Mouse (Mus musculus) heart, postnatal 0 days (tissue): Measurements from ENCODE around the gene Rab37. TPM values are rescaled to one million over a fixed set of nuclear protein-coding genes. Genes with fewer than 3 reads are reported as not detected.

Experiments used
- ATAC-seq: fragments of 200-750 bp; cut with Nextera tagmentation; 2 replicates; pipeline ENCODE4 v1.8.0; 2017; ENCODE audit warnings: low read depth, moderate number of reproducible peaks, moderate library complexity; ENCODE audit not compliant: insufficient read depth
- DNase-seq: peaks from one replicate; pipeline ENCODE4 v3.0.0-alpha.2; 2016; ENCODE audit warnings: low spot score
- H3K27ac ChIP-seq: fragments of 300-500 bp; sonication (generic); 2 replicates; pipeline ENCODE4 v1.5.1; 2014; ENCODE audit warnings: low read depth, mild to moderate bottlenecking
- H3K27me3 ChIP-seq: fragments of 300-500 bp; sonication (generic); 2 replicates; pipeline ENCODE4 v1.6.1; 2014; ENCODE audit warnings: low read length, mixed read lengths; ENCODE audit not compliant: control insufficient read depth, insufficient read depth
- H3K36me3 ChIP-seq: fragments of 300-500 bp; sonication (generic); replicated peaks from 2 replicates; pipeline ENCODE4 v1.6.1; 2014; ENCODE audit warnings: low read length, mixed read lengths; ENCODE audit not compliant: control insufficient read depth, insufficient read depth
- H3K4me1 ChIP-seq: fragments of 300-500 bp; sonication (generic); 2 replicates; pipeline ENCODE4 v1.6.1; 2014; ENCODE audit warnings: antibody characterized with exemption; ENCODE audit not compliant: control insufficient read depth, insufficient read depth
- H3K4me2 ChIP-seq: fragments of 300-500 bp; sonication (generic); 2 replicates; pipeline ENCODE4 v1.6.1; 2014; ENCODE audit warnings: low read depth, mild to moderate bottlenecking, low read length, moderate library complexity
- H3K4me3 ChIP-seq: fragments of 300-500 bp; sonication (generic); 2 replicates; pipeline ENCODE4 v1.5.1; 2014; ENCODE audit warnings: low read depth, low read length
- H3K9ac ChIP-seq: fragments of 300-500 bp; sonication (generic); replicated peaks from 2 replicates; pipeline ENCODE4 v1.6.1; 2014; ENCODE audit warnings: low read depth, low read length, mixed read lengths
- H3K9me3 ChIP-seq: fragments of 300-500 bp; sonication (generic); replicated peaks from 2 replicates; pipeline ENCODE4 v1.6.1; 2016; ENCODE audit warnings: low read length; ENCODE audit not compliant: control insufficient read depth
- CTCF ChIP-seq: IDR thresholded peaks from 2 replicates; pipeline ENCODE4 v1.5.1; 2016; ENCODE audit warnings: antibody characterized with exemption, control low read depth, low read depth
- EP300 ChIP-seq: IDR thresholded peaks from 2 replicates; pipeline ENCODE4 v1.6.1; 2016; ENCODE audit warnings: antibody characterized with exemption, low read depth
- WGBS: fragments of 180-500 bp; shearing (Covaris S2); extraction: QIAGEN DNeasy Blood & Tissue Kit; methylation state at CpG from one replicate; pipeline ENCODE4 v1.1.7; 2014; 5-methylcytosine and 5-hydroxymethylcytosine counted together
- polyA plus RNA-seq: library from polyadenylated mRNA; unstranded; fragments of >200 nt; fragmentation: Nextera tagmentation; extraction: Ambion mirVana; gene quantifications from 2 replicates; pipeline ENCODE4 v1.2.1, GENCODE M21; 2015
- total RNA-seq: library from RNA; depleted of rRNA; stranded (reverse); fragments of >200 nt; gene quantifications from 2 replicates; pipeline ENCODE4 v1.2.3, GENCODE M21; 2014; ENCODE audit warnings: low replicate concordance

The Rab37 gene
- total and polyA plus RNA-seq, 2 experiments from 2014 or later: 1.3 to 2.0 TPM

GRCm38 (mm10) chr11:115071631-115072294 is 19.5 kb upstream of the Rab37 start:
- Histone ChIP-seq H3K4me3 (no peak overlapping the region), H3K27me3 (no peaks in the 10 kb centered on the region), H3K27ac (peak overlapping the region; percentile 43; the same call in 1 of the 2 replicates), H3K9me3 (no peaks in the 10 kb centered on the region), H3K9ac (no peak overlapping the region), H3K4me1 (no peaks in the 10 kb centered on the region), H3K36me3 (no peaks in the 10 kb centered on the region), H3K4me2 (peak overlapping the region; percentile 37)
- ATAC-seq (peak; percentile 49; the same call in 1 of the 2 replicates), DNase-seq (peak; percentile 39)
- 20% methylated on average over 14 of the region's 14 CpGs for WGBS
- no peak for TF ChIP-seq EP300
- no peak for TF ChIP-seq CTCF

GRCm38 (mm10) chr11:115073002-115073401 is 18.2 kb upstream of the Rab37 start:
- H3K4me3 ChIP-seq: no peak overlapping the region
- no peaks in the 10 kb centered on the region for H3K9me3 ChIP-seq
- 64% methylated on average over 5 of the region's 5 CpGs for WGBS
- TF ChIP-seq EP300: no peak
- no peak for TF ChIP-seq CTCF
- H3K27me3 ChIP-seq: no peaks in the 10 kb centered on the region
- DNase-seq (no peak), ATAC-seq (no peak)
- no peaks in the 10 kb centered on the region for H3K36me3 ChIP-seq
- no peaks in the 10 kb centered on the region for H3K4me1 ChIP-seq
- no peak overlapping the region for H3K4me2 ChIP-seq
- no peak overlapping the region for H3K9ac ChIP-seq
- H3K27ac ChIP-seq: no peak overlapping the region

GRCm38 (mm10) chr11:115075407-115075806 is 15.8 kb upstream of the Rab37 start:
- H3K27ac ChIP-seq: no peak overlapping the region
- 55% methylated on average over 7 of the region's 7 CpGs for WGBS
- ATAC-seq (no peak), DNase-seq (no peak)
- no peak overlapping the region for H3K4me3 ChIP-seq
- no peak for TF ChIP-seq EP300
- no peak for TF ChIP-seq CTCF
- H3K9ac ChIP-seq: no peak overlapping the region
- no peaks in the 10 kb centered on the region for H3K4me1 ChIP-seq
- H3K9me3 ChIP-seq: no peaks in the 10 kb centered on the region
- no peak overlapping the region for H3K4me2 ChIP-seq
- no peaks in the 10 kb centered on the region for H3K36me3 ChIP-seq
- no peaks in the 10 kb centered on the region for H3K27me3 ChIP-seq

- Histone ChIP-seq H3K27me3 (no peaks in the 10 kb centered on the region), H3K4me1 (no peaks in the 10 kb centered on the region), H3K4me3 (no peak overlapping the region), H3K4me2 (no peak overlapping the region), H3K36me3 (no peaks in the 10 kb centered on the region), H3K9ac (no peak overlapping the region), H3K27ac (no peak overlapping the region), H3K9me3 (no peaks in the 10 kb centered on the region)
- ATAC-seq (no peak), DNase-seq (no peak)
- TF ChIP-seq CTCF: no peak
- no peak for TF ChIP-seq EP300
- WGBS: 40% methylated on average over 5 of the region's 5 CpGs
Measured at GRCm38 (mm10) chr11:115075859-115076258, 15.4 kb upstream of the Rab37 start.

- Histone ChIP-seq H3K4me1 (no peaks in the 10 kb centered on the region), H3K9ac (no peak overlapping the region), H3K27me3 (no peaks in the 10 kb centered on the region), H3K27ac (no peak overlapping the region), H3K4me3 (no peak overlapping the region), H3K4me2 (no peak overlapping the region), H3K9me3 (no peaks in the 10 kb centered on the region), H3K36me3 (no peaks in the 10 kb centered on the region)
- TF ChIP-seq EP300: no peak
- WGBS: 92% methylated on average over 1 of the region's 1 CpGs
- no peak for DNase-seq
- no peak for ATAC-seq
Measured at GRCm38 (mm10) chr11:115077436-115077835, 13.8 kb upstream of the Rab37 start.

DNA sequence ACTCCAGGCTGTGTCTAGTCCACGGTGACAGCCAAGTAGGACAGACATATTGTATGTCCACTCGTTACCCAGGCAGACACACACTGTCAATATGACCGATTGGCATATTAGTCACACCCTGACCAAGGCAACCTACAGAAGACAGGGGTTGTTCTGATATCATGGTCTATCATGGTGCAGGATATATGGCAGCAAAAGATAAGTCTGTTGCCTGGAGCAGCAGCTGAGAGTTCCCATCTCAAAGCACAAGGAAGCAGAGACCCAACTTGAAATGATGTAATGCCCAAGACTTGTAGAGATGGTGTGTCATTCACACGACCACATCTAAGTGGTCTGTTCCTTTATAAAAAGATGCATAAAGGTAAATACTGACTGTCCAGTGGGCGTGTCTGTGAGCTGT is 12.6 kb upstream of the Rab37 start:
- peaks cover 4% of the 10 kb centered on the region for H3K27me3 ChIP-seq
- WGBS: 65% methylated on average over 5 of the region's 5 CpGs
- no peak for ATAC-seq

More for the DNA sequence above, 12.6 kb upstream of the Rab37 start:
- Histone ChIP-seq H3K36me3 (no peaks in the 10 kb centered on the region), H3K4me1 (no peaks in the 10 kb centered on the region), H3K9ac (no peak overlapping the region), H3K9me3 (no peaks in the 10 kb centered on the region), H3K27ac (no peak overlapping the region), H3K4me3 (no peak overlapping the region), H3K4me2 (no peak overlapping the region)
- no peak for TF ChIP-seq EP300
- TF ChIP-seq CTCF: no peak
- DNase-seq: no peak
